Mouse (Mus musculus): ENCODE measurements at regions not wholly inside any gene's neighbourhood (a gene's known extent, or its start where the extent isn't known, plus 50 kb on each side); places are given as distances from the start of the nearest gene placed in this dataset.

DNA sequence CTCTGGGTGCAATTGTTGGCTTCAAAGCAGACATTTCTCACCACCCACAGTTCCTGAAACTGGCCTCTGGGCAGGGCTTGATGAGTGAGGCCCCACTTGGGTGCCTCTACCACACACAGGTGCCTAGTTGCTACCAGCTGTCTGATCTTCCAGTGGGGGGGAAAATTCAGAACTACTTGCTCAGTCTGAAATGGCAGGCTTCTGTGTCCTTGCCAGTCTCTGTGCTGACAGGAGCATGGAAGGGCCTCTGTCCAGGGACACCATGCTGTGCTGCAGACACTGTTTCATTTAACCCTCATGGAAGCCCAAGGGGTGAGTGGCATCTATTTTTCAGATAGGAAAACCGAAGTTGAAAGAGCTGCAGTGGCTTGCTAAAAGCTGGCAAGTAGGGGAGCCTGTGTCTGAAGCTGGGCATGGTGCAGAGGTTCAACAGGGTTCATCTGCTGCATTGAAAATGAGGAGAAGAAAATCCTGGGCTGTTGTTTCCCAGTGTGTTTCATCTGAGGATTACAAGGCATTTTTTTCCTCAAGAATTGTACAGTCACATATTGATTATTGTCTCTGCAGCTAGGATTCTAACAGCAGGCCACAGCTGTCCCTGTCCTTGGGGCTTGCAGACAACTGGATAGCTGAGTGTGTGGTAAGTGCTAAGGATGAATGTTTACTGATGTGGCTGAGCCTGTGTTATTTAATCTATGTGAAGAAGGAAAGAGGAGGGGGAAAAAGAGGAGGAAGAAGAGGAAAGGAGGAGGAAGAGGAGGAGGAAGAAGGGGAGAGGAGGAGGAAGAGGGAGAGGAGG is 78.4 kb upstream of the Gadd45a start:
- no peak for DNase-seq (ENCODE audit: low spot score in 2 of 2)

DNA sequence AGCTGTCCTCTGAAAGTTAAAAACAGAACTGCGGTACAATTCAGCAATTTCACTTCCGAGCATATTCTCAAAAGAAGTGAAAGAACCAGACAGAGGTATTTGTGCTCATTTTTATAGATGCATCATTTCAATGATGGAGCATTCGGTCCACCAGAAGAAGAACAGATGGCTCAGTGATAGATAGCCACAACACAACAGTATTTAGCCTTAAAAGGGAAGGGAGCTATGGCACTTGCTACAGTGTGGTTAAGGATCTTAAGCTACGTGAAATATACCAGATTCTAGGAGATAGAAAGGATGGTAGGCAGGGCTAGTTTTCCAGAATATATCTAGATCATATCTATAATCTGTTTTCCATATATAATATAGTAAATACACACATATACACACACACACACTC is 77.5 kb upstream of the Gadd45a start:
- no peak for DNase-seq (ENCODE audit: low spot score in 2 of 2)

DNA sequence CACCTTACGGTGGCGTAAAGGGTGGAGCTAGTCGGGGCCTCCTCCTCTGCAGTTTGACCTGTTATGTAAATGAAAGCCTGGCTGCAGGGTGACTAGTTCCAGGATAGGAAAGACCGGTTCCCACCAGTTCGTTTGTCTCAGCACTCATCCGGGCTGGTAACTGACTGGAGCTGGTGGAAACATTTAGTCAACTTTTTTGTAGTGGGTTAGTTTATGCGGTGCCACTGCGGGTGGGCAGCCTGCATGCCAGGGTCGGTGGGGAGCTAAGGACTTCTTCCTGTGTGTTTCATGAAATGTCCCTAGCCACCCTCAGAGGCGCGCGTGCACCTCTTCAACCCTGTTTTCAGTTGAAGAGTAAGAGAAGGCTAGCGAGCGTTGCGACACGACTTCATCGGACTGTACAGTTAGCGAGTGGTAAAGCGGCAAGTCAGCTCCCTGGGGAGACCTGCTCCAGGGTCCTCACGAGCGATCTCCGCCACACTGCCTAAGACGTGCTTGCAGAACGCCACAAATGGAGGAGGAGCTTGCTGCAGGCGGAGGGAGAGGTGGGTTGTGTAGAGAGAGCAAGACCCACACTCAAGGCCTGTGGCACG is 76.5 kb upstream of the Gadd45a start:
- DNase-seq (ENCODE audit: low spot score in 2 of 2), result no peak

DNA sequence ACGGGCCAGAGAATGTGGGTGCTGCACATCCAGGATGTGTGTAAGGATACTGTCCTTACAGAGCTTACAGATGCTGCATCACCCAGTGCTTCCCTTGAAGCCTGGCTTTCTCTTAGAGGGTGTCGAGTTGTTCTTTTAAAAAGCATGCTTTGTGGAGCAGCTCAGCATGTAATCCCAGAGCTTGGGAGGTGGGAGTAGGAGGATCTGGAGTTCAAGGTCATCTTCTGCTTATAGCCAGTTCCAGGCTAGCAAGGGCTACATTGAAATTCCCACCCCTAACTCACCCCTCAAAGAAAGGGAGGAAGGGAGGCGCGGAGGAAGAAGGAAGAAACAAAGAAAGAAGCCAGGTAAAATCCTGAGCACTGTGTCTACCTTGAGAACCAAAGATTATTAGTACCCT is 76.0 kb upstream of the Gadd45a start:
- no peak for DNase-seq (ENCODE audit: low spot score in 2 of 2)

DNA sequence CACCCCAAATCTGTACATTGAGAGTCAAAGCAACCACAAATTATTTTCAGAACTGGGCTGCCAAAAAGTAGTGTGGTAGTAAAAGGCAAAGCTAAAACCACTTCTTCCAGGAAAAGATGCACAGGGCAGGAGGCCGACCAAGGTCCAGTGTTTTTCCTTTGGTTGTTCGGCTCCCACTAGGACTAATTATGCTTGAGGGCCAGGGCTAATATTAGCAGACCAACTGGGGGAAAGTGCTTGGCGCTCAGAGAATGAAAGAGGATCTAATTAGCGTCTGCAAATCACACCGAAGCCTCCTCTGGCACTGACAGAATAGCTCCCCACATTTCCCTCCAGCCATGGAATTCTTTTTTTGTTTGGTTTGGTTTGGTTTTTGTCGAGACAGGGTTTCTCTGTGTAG is 75.1 kb upstream of the Gadd45a start:
- DNase-seq (ENCODE audit: low spot score in 2 of 2), result no peak

DNA sequence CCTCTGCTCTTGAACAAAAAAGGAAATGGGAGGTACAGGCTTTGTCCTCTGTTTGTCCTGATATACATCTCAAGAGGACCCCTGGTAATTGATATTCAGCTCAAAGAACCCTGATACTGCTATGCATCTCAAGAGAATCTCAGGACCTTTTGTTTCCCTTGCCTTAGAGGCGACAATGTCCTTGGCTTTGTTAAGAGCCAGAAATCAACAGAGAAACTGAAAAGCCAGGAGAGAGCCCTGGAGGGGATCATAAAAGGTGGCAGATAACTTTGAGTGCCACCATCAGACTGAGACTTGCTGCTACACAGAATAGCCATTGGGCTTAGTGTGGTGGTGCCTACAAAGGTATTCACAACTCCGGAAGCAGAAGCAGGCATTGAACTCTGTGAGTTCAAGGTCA is 74.3 kb upstream of the Gadd45a start:
- no peak for DNase-seq (ENCODE audit: low spot score in 2 of 2)

DNA sequence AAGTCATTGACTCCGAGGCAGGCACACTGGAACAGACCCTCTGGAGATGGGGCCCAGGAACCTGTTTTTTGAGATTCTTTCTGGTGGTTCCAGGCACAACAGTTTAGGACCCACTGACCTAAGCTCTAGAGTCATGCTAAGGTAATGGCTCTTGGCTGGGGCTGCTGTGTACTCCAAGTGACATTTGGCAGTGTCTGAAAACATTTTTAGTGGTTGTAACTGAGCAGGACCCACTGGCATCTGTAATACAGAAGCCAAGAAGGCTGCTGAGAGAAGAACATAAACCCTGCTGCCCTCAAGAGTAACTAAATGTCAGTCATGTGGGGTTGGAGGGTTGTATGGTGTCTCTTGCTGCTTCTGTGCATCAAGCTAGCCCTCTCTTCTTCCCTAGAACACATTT is 73.1 kb upstream of the Gadd45a start:
- no peak for DNase-seq (ENCODE audit: low spot score in 2 of 2)

DNA sequence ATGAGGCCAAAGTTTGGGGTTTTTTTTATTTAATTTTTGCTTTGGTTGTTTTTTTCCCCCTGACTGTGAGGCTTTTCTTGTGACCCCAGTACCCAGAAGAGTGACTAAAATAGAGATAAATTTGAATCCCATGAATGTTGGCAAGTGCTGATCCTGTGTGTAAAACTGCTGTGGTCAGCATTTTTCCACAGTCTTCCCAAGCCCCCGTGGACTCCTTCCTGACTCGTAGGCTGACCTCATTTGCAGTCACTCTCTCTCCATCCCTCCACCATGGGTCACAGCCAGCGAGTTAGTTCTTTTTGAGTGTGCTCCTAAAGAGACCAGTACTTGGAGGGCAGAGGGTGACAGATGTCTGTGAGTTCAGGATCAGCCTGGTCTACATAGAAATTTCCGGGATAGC is 72.5 kb upstream of the Gadd45a start:
- DNase-seq (ENCODE audit: low spot score in 2 of 2), result no peak

DNA sequence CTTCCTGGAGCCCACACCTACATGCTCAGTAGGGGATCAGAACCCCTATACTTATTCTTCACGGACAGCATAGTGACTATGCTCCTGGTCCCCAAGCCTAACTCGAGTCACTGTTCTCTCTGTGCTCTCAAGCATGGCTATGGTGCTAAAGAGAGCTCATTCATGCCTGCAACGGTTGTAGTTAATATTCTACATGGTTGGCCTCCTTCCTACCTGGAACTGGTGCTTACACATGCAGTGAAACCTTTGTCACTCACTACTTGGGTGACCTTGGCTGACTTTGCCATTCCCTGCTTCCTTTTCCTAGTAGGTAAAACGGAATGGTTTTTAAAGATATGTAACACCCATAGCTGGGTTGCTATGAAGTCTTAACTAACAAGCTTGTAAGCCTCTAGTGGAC is 70.3 kb upstream of the Gadd45a start:
- no peak for DNase-seq (ENCODE audit: low spot score in 2 of 2)

DNA sequence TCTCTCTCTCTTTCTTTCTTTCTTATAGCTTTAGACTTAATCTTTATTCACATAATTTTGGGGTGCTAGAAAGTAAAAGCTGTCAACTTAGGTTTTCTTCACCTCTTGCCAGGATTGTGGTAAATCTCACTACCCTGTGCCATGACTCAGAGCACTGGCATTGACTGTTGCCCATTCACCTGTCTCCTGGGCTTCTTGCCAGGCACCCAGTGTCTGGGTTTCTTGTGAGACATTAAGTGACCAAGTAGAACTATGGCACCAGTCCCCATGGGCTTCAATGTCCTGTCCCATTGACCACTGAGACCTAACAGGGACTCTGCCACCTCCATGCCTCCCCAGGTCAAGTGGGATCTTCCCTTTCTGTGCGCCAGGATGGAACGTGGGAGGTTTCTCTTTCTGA is 69.2 kb upstream of the Gadd45a start:
- DNase-seq (ENCODE audit: low spot score in 2 of 2), result no peak

DNA sequence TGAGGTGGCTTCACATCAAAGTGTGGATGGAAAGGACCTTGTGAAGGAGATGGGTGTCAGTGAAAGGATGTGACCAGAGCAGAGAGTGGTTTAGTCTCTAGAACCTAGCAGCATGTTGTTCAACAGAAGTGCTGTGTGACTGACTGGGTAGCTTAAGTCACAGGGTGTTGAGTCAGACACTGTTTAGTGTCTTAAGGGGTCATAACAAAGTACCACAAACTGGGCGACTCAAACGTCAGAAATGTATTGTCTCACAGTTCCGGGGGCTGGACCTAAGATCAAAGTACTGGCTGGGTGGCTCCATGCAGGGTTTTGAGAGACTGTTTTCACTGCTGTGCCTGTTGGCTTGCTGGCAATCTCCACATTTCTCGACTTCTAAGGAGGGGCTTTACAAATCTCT is 68.1 kb upstream of the Gadd45a start:
- no peak for DNase-seq (ENCODE audit: low spot score in 2 of 2)

DNA sequence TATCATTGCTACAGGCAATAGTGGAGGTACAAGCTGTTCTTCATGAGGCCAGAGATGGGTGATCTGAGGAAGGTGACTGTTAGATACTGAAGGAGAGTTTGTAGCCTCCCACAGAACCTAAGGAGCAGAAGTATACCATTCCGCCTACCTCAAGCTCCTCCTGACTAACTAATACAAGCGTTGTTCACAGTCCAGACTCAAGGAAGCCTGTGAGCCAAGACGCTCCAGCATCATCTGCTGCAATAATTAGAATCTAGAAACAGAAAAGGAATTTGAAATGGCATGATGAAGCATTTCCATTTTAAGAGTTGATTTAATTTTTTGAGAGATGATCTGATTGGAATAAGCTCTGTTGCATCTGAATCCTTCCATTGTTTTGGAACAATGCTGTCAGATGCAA is 66.9 kb upstream of the Gadd45a start:
- peak; percentile 17 to 26 for DNase-seq (ENCODE audit: low spot score in 2 of 2)

DNA sequence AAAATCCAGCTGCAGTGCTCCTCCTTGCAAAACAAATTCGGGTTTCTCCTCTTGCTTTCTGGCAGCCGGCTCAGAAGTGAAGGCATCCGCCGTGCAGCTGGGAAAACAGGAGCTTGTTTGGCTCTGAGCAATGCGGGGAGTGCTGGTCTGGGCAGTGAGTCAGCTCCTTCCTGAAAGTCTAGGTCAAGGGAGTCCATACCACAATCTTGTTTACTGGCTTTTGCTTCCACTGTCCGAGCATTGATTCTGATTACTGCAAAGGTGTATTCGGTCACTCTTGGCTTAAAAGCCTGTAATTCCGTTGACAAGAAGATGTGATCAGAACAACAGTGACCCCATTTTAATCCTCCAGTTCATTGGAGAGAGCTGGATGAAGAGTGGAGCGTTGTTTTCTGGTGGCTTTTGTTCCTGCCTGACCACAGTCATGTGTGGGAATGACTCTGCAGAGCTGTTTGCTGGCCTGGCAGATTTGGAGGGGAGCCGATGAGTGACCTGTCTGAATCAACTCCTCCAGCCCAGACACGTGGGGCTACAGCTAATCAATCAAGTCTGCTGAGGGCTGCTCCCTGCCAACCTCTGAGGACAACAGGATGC is 65.4 kb upstream of the Gadd45a start:
- DNase-seq (ENCODE audit: low spot score in 2 of 2), result peak; percentile 29 to 38

DNA sequence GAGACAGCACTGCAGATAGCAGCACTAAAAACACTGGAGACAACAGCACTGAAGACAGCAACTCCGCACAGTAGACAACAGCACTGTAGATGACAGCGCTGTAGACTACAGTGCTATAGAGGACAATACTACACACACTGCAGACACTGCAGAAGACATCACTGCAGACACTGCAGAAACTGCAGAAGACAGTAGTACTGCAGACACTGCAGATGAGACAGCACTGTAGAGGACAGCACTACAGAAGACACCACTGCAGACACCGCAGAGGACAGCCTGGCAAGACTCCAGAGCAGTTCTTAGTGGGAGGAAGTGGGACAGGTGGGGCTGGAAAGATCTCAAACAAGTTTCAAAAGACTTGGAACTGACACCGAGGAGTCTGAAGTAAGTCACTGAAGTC is 64.8 kb upstream of the Gadd45a start:
- DNase-seq (ENCODE audit: low spot score in 2 of 2), result no peak

DNA sequence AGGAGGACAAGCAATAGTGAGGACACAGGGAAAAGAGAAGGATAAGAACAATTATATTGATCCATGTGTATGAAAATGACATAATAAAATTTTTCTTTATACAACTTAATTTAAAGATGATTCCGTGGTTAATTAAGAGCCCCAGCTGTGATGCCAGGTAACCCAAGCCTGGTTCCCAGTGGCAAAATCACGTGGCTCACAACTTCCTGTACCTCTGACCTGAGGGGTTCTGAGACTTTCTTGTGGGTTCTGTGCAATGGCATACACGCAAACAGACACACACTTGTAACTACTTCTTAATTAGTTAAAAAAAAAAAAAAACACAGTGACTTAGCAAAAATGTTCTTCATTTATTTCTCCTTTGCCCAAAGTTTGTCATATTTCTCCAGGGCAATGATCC is 57.2 kb upstream of the Gadd45a start:
- DNase-seq (ENCODE audit: low spot score in 2 of 2), result no peak

DNA sequence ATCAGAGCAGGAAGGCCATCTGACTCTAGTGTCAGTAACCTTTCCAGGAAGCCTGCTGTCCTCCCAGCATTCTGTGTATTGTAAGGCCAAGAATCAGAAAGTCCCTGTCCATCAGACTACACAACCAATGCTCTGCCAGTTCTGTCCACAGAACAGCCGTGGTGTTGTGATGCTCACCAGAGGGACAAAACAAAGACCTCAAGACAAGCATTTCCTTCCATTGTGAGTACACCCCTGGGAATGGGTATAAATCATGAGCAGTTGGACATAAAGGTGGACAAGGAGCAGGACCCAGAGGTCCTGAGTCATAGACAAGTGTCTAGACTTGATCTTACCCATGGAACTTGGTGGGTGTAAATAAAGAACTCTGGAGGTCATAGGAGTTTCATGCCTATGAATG is 55.9 kb upstream of the Gadd45a start:
- DNase-seq (ENCODE audit: low spot score in 2 of 2), result no peak

DNA sequence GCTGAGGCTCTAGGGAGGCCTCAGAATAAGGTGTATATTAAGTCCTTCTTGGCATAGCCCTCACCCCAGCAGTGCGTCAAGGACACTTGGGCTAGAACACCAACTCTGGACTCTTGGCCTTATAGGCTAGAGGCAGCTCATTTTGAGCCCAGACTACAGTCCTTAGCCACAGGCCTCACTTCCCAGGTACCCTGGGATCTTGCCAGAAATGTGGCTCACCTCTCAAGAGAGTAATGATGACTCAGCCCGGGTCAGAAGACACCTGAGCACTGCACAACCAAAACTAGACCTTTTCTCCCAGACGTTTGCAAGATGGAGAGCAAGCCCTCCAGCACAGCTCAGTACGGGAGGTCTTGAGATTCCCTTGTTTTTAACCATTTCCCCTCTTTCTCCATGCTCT is 52.9 kb upstream of the Gadd45a start:
- no peak for DNase-seq (ENCODE audit: low spot score in 2 of 2)

DNA sequence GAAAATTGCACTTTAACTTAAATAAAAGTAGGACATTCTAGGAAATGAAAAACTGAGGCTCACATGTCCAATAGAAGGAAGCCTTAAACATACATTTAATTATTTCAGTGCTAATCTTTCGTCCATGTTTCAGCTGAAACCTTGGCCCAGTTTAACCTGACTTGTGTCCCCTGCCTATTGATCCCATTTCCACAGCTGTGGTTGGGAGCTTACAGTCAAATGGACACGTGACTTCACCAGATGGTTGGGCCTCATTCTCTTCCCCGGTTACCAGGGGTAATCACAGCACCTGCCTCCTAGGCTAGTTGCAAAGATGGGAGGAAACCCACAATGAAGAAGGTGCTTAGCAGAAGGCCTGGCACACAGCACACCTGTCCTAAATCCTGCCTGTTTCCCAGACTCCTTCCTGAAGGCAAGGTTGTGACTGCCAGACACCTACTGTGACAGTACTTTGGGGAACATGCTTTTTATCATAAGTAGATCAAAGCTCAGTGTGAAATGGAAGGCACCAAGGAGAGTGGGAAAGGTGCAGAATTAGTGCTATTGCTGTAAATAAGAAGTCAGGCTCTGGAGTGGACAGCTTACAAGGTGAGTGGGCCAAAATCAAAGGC is 52.4 kb upstream of the Gadd45a start:
- DNase-seq (ENCODE audit: low spot score in 2 of 2), result no peak

DNA sequence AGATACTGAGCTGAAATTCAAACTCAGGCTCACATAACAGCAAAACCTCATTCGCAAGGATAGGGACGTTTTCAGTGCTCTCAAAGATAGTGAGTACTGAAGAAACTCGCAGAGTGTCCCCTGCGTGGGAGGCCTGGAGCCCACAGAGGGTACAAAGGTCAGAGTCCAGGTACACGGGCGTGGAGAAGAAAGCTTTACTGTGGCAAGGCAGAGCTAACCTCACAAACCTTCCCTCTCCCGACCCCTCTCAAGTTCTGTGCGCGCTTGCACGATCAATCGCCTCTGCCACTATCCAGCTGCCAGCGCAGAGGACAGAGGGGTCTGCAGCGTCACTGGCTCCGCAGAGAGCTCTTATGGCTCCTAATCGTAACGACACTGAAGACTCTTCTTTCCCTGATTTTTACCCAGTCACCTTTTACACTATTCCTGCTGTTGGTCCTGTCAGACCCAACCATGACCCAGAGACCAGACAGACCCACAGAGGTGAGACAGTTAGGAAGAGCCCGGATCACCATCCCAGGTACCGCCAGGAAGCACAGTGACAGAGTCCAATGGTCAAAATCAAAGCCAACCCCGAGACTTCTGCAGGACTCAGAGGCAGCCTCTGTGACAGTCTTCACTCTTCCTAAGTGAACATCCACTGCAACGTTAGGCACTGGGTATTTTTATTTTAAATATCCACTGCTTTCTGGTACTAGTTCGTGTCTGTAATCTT is 51.6 kb upstream of the Gadd45a start:
- DNase-seq (ENCODE audit: low spot score in 2 of 2), result no peak

DNA sequence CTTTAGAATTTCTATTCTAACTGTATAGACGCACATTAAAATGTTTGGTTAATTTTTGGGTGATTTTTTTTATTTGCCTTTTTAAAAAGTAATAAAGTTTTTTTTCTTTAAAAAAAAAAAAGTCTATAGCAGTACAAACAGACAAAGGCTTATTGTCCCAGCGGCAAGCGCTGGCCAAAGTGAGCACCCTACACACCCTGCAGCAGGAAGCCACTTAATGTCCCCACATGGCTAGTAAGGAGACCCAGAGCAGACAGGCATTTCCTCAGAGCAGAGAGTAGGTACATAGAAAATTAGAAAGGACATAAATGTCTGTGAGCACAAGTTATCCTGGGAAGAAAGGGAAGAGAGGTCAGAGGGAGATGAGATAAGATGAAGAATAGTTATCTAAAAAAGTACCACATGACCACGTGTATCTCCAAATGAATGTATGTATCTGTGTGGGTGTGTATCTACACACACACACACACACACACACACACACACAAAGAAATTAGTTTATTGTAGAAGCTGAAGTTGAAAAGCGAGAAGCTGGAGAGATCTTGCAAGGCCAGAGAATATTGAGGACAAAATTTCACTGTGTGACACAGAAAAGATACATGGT is 50.7 kb upstream of the Gadd45a start:
- DNase-seq (ENCODE audit: low spot score in 2 of 2), result no peak

DNA sequence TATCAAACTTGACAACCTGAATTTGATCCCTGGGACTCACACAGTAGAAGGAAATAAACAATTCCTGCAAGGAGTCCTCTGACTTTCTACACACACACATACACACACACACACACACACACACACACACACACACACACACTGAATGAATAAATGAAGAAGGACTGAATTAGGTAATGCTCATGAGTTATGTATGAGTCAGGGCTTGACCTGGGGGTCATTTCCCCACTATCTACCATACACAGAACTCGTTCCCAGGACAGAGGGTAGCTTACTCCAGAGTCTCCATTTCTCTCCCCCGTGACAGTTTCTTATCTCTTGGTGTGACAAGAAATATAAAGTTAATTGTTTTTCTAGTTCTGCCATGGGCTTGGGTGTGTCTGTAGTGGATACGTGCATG is 50.1 kb upstream of the Gadd45a start:
- no peak for DNase-seq (ENCODE audit: low spot score in 2 of 2)

All from layer of hippocampus, adult 18-20 months (tissue).